Mouse (Mus musculus): Measurements from ENCODE around the gene Polr2h. TPM values are rescaled to one million over a fixed set of nuclear protein-coding genes. Genes with fewer than 3 reads are reported as not detected.

Gene Polr2h
- polyA plus RNA-seq, 1 experiment from 2014 or later, result 84.9 TPM

GRCm38 (mm10) chr16:20733731-20734730 is 16.6 kb downstream of the Polr2h start, which contains the start of gene Thpo:
Thpo (minus strand) TSS chr16:20734511.
- H3K4me3 ChIP-seq (replicated peaks; ENCODE audit: low read length), result peak within 1 kb of the TSS; percentile 70
- peaks cover 16% of the 10 kb centered on the region for H3K4me1 ChIP-seq (ENCODE audit: control insufficient read depth, insufficient read depth, low read length)
- H3K9me3 ChIP-seq (replicated peaks; ENCODE audit: control insufficient read depth, low read length), result no peaks in the 10 kb centered on the region
- H3K36me3 ChIP-seq (ENCODE audit: control insufficient read depth, insufficient read depth, low read length), result no peaks in the 10 kb centered on the region
- peak within 1 kb of the TSS; percentile 100 for H3K4me2 ChIP-seq (ENCODE audit: low read depth, low read length)
- no peak within 1 kb of the TSS for H3K27ac ChIP-seq (ENCODE audit: low read length)
- peak within 1 kb of the TSS; percentile 87 for H3K9ac ChIP-seq (ENCODE audit: low read length)
- ATAC-seq (ENCODE audit: insufficient read depth, low FRiP score), result no peak
- WGBS, result 8% methylated on average over 45 of the region's 45 CpGs
- peaks cover 14% of the 10 kb centered on the region for H3K27me3 ChIP-seq (ENCODE audit: control insufficient read depth, insufficient read depth, low read length)

GRCm38 (mm10) chr16:20735651-20736050 is 18.2 kb downstream of the Polr2h start:
- Histone ChIP-seq H3K36me3 (ENCODE audit: control insufficient read depth, insufficient read depth, low read length) (no peaks in the 10 kb centered on the region), H3K9ac (ENCODE audit: low read length) (no peak overlapping the region), H3K27ac (ENCODE audit: low read length) (no peak overlapping the region), H3K9me3 (replicated peaks; ENCODE audit: control insufficient read depth, low read length) (no peaks in the 10 kb centered on the region), H3K4me3 (replicated peaks; ENCODE audit: low read length) (no peak overlapping the region), H3K27me3 (ENCODE audit: control insufficient read depth, insufficient read depth, low read length) (peaks cover 14% of the 10 kb centered on the region), H3K4me1 (ENCODE audit: control insufficient read depth, insufficient read depth, low read length) (peaks cover 12% of the 10 kb centered on the region), H3K4me2 (ENCODE audit: low read depth, low read length) (no peak overlapping the region)
- no peak for ATAC-seq (ENCODE audit: insufficient read depth, low FRiP score)
- 79% methylated on average over 5 of the region's 5 CpGs for WGBS

GRCm38 (mm10) chr16:20736168-20736567 is 18.7 kb downstream of the Polr2h start:
- H3K9me3 ChIP-seq (replicated peaks; ENCODE audit: control insufficient read depth, low read length), result no peaks in the 10 kb centered on the region
- H3K4me3 ChIP-seq (replicated peaks; ENCODE audit: low read length), result no peak overlapping the region
- H3K4me2 ChIP-seq (ENCODE audit: low read depth, low read length), result no peak overlapping the region
- WGBS, result 85% methylated on average over 7 of the region's 7 CpGs
- no peak for ATAC-seq (ENCODE audit: insufficient read depth, low FRiP score)
- H3K9ac ChIP-seq (ENCODE audit: low read length), result no peak overlapping the region
- no peaks in the 10 kb centered on the region for H3K36me3 ChIP-seq (ENCODE audit: control insufficient read depth, insufficient read depth, low read length)
- H3K4me1 ChIP-seq (ENCODE audit: control insufficient read depth, insufficient read depth, low read length), result peaks cover 12% of the 10 kb centered on the region
- H3K27ac ChIP-seq (ENCODE audit: low read length), result no peak overlapping the region
- H3K27me3 ChIP-seq (ENCODE audit: control insufficient read depth, insufficient read depth, low read length), result peaks cover 14% of the 10 kb centered on the region

GRCm38 (mm10) chr16:20736823-20737222 is 19.4 kb downstream of the Polr2h start:
- no peak overlapping the region for H3K27ac ChIP-seq (ENCODE audit: low read length)
- no peaks in the 10 kb centered on the region for H3K36me3 ChIP-seq (ENCODE audit: control insufficient read depth, insufficient read depth, low read length)
- no peaks in the 10 kb centered on the region for H3K9me3 ChIP-seq (replicated peaks; ENCODE audit: control insufficient read depth, low read length)
- H3K4me3 ChIP-seq (replicated peaks; ENCODE audit: low read length), result no peak overlapping the region
- peaks cover 12% of the 10 kb centered on the region for H3K4me1 ChIP-seq (ENCODE audit: control insufficient read depth, insufficient read depth, low read length)
- ATAC-seq (ENCODE audit: insufficient read depth, low FRiP score), result no peak
- no peak overlapping the region for H3K9ac ChIP-seq (ENCODE audit: low read length)
- H3K4me2 ChIP-seq (ENCODE audit: low read depth, low read length), result no peak overlapping the region
- WGBS, result 88% methylated on average over 5 of the region's 5 CpGs
- H3K27me3 ChIP-seq (ENCODE audit: control insufficient read depth, insufficient read depth, low read length), result peaks cover 14% of the 10 kb centered on the region

GRCm38 (mm10) chr16:20739845-20740244 is 22.4 kb downstream of the Polr2h start:
- Histone ChIP-seq H3K4me1 (ENCODE audit: control insufficient read depth, insufficient read depth, low read length) (no peaks in the 10 kb centered on the region), H3K9ac (ENCODE audit: low read length) (no peak overlapping the region), H3K36me3 (ENCODE audit: control insufficient read depth, insufficient read depth, low read length) (no peaks in the 10 kb centered on the region), H3K27me3 (ENCODE audit: control insufficient read depth, insufficient read depth, low read length) (peaks cover 2% of the 10 kb centered on the region), H3K9me3 (replicated peaks; ENCODE audit: control insufficient read depth, low read length) (no peaks in the 10 kb centered on the region), H3K27ac (ENCODE audit: low read length) (no peak overlapping the region), H3K4me2 (ENCODE audit: low read depth, low read length) (no peak overlapping the region), H3K4me3 (replicated peaks; ENCODE audit: low read length) (no peak overlapping the region)
- no peak for ATAC-seq (ENCODE audit: insufficient read depth, low FRiP score)
- 87% methylated on average over 9 of the region's 9 CpGs for whole genome bisulfite sequencing

GRCm38 (mm10) chr16:20746641-20747040 is 29.2 kb downstream of the Polr2h start:
- ATAC-seq (ENCODE audit: insufficient read depth, low FRiP score), result peak; percentile 68; the same call in 1 of the 2 replicates
- Histone ChIP-seq H3K36me3 (ENCODE audit: control insufficient read depth, insufficient read depth, low read length) (no peaks in the 10 kb centered on the region), H3K27ac (ENCODE audit: low read length) (no peak overlapping the region), H3K4me2 (ENCODE audit: low read depth, low read length) (no peak overlapping the region), H3K27me3 (ENCODE audit: control insufficient read depth, insufficient read depth, low read length) (no peaks in the 10 kb centered on the region), H3K9me3 (replicated peaks; ENCODE audit: control insufficient read depth, low read length) (no peaks in the 10 kb centered on the region), H3K4me3 (replicated peaks; ENCODE audit: low read length) (no peak overlapping the region), H3K4me1 (ENCODE audit: control insufficient read depth, insufficient read depth, low read length) (0 out of 2 replicates have a peak, but pooled peaks cover 4% of the 10 kb centered on the region), H3K9ac (ENCODE audit: low read length) (no peak overlapping the region)
- 47% methylated on average over 6 of the region's 6 CpGs for WGBS

GRCm38 (mm10) chr16:20750518-20750917 is 33.1 kb downstream of the Polr2h start:
- Histone ChIP-seq H3K27ac (ENCODE audit: low read length) (no peak overlapping the region), H3K4me3 (replicated peaks; ENCODE audit: low read length) (no peak overlapping the region), H3K9me3 (replicated peaks; ENCODE audit: control insufficient read depth, low read length) (no peaks in the 10 kb centered on the region), H3K36me3 (ENCODE audit: control insufficient read depth, insufficient read depth, low read length) (no peaks in the 10 kb centered on the region), H3K9ac (ENCODE audit: low read length) (no peak overlapping the region), H3K4me2 (ENCODE audit: low read depth, low read length) (no peak overlapping the region), H3K4me1 (ENCODE audit: control insufficient read depth, insufficient read depth, low read length) (0 out of 2 replicates have a peak, but pooled peaks cover 4% of the 10 kb centered on the region), H3K27me3 (ENCODE audit: control insufficient read depth, insufficient read depth, low read length) (no peaks in the 10 kb centered on the region)
- WGBS, result 41% methylated on average over 8 of the region's 8 CpGs
- no peak for ATAC-seq (ENCODE audit: insufficient read depth, low FRiP score)

GRCm38 (mm10) chr16:20756052-20756451 is 38.6 kb downstream of the Polr2h start:
- Histone ChIP-seq H3K27ac (ENCODE audit: low read length) (no peak overlapping the region), H3K4me1 (ENCODE audit: control insufficient read depth, insufficient read depth, low read length) (no peaks in the 10 kb centered on the region), H3K27me3 (ENCODE audit: control insufficient read depth, insufficient read depth, low read length) (no peaks in the 10 kb centered on the region), H3K9ac (ENCODE audit: low read length) (no peak overlapping the region), H3K4me3 (replicated peaks; ENCODE audit: low read length) (no peak overlapping the region), H3K4me2 (ENCODE audit: low read depth, low read length) (no peak overlapping the region), H3K36me3 (ENCODE audit: control insufficient read depth, insufficient read depth, low read length) (no peaks in the 10 kb centered on the region), H3K9me3 (replicated peaks; ENCODE audit: control insufficient read depth, low read length) (no peaks in the 10 kb centered on the region)
- no peak for ATAC-seq (ENCODE audit: insufficient read depth, low FRiP score)
- WGBS, result 89% methylated on average over 5 of the region's 5 CpGs

GRCm38 (mm10) chr16:20757385-20757784 is 39.9 kb downstream of the Polr2h start:
- no peak for ATAC-seq (ENCODE audit: insufficient read depth, low FRiP score)
- H3K27ac ChIP-seq (ENCODE audit: low read length), result no peak overlapping the region
- H3K27me3 ChIP-seq (ENCODE audit: control insufficient read depth, insufficient read depth, low read length), result no peaks in the 10 kb centered on the region
- no peak overlapping the region for H3K9ac ChIP-seq (ENCODE audit: low read length)
- H3K4me3 ChIP-seq (replicated peaks; ENCODE audit: low read length), result no peak overlapping the region
- H3K36me3 ChIP-seq (ENCODE audit: control insufficient read depth, insufficient read depth, low read length), result no peaks in the 10 kb centered on the region
- WGBS, result 78% methylated on average over 1 of the region's 1 CpGs
- no peak overlapping the region for H3K4me2 ChIP-seq (ENCODE audit: low read depth, low read length)
- H3K4me1 ChIP-seq (ENCODE audit: control insufficient read depth, insufficient read depth, low read length), result no peaks in the 10 kb centered on the region
- H3K9me3 ChIP-seq (replicated peaks; ENCODE audit: control insufficient read depth, low read length), result no peaks in the 10 kb centered on the region
